Mouse (Mus musculus): ENCODE measurements around the gene Tmem56.

Gene Tmem56

DNA sequence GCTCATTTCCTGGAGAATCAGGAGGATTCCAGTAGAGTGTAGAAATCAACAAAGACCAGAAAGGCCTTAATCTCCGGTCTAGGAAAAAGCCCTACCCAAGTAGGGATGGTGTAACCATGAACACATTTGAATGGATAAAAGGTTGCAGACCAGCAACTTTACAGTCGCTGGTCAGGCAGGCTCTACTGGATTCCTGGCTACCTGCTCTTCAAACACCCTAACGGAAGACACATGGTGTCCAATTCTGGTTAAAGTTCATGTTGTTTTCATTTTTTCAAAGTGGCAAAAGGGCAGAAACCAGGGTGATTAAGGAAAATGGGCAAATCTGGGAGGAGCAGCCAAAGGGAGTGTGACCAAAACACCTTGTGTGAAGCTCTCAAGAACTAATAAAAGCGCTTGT is 5.9 kb downstream of the Tmem56 start:
- no peak for DNase-seq

GRCm38 (mm10) chr3:121274010-121274409 is 8.9 kb downstream of the Tmem56 start:
- DNase-seq: no peak

DNA sequence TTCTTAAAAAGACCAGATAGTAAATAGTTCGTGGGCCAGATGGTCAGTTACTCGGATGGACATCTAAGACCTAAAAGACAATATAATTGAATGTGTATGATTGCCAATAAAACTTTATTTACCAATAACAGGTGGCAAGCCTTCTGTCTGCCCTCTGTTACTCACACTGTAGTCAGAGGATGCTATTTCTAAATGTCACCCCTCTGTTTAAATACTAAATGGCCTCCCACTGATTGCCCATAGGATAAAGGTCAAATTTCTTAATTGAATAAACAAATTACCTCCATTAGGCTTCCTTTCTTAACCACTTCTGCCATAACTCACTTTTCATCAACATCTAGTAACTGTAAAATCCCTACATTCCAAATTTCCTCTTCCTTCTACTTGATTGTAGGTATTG is 10.3 kb downstream of the Tmem56 start:
- no peak for DNase-seq

DNA sequence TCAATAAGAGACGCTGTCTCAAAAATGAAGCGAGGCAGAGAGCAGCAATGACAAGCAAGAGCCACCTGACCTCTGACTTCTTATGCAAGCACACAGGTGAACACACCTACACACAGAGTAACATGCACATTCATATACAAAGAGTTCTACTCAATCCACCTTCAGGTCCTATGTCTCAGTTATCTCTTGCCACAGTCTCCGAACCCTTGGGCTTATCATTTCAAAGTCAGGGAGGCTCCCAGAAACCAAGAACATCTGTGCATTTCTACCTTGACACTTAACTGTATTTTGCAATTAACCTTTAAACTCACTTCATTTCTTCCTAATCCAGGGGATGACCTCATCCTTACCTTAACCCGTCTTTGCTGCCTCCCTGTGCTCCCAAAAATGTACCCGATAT is 15.6 kb downstream of the Tmem56 start:
- DNase-seq: no peak

GRCm38 (mm10) chr3:121264242-121264641 is 18.7 kb downstream of the Tmem56 start:
- no peak for DNase-seq

- peak; percentile 50 for DNase-seq
Observed at GRCm38 (mm10) chr3:121263205-121263548, 19.7 kb downstream of the Tmem56 start.

DNA sequence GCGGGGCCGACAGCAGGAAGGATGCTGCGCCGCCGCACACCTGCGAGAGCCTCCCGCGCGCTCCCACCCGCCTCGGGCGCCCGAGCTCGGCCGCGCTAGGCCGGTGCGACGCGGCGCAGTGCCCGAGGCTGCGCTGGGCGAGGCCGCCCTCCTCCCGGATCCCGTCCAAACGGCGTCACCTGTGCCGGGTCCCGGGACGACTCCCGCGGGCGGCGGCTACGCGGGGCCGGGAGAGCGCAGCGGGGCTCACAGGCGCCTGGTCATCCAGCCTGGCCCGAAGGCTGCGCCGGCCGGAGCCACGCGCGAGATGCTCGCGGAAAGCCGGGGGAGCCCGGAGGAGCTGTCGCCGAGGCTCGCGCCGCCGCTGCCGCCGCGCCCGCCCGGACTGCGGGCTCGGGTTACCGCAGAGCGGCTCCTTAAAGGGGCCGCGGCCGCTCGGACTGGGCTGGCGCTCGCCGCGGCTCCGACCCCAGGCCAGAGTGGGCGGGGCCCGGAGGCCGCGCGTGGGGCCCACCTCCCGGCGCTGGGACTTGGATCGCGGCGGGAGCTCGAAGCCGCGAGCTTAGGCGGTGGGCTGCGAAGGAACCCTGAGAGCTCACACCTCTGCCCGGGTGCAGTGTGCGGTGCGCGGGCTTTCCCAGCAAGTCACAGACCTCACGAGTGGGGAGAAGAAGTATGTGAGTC is 20.2 kb downstream of the Tmem56 start:
- peak; percentile 60 for DNase-seq

DNA sequence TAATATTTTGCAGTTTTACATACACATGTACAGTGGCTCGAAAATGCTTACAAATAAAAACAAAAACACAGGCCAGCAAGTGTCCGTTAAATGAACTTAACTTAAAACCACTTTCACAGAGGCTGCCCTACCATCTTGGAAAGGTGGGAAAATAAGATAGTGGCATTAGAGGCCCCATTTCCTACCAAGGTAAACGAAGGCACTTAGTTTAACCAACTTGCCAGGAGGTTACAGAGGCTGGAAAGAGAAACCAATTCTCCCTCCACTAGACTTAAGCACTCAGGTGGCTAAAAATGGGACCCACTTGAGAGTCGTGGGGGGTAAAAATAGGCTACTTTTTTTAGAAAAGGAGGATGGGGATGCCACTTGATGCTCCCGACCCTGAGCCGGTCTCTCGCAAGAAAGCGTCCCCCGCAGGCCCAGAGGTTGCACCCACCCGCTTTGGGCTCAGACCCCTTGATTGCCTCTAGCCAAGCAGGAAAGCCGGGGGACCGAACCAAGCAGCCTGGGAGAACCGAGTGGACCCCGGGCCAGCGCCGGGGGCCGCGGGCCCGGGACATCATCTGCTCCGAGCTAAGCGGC is 20.9 kb downstream of the Tmem56 start:
- no peak for DNase-seq

DNA sequence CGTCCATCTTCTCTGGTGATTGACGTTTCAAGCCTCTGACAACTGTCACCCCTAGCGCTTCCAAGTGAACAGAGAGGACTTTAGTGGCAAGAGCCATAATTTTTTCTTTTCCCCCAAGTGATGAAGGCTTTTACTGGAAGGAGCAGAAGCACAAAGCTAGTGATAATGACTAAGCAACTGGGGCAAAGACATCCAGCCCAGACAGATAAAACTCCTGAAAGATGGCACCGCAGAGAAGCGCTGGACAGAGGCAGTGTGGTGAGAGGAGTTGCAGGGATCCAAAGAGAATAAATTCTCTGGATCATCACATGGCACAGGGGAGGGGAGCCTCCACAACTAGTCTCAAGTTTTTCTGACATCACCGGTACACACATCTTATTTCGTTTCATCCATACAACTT is 21.6 kb downstream of the Tmem56 start:
- DNase-seq: no peak

GRCm38 (mm10) chr3:121260831-121261230 is 22.1 kb downstream of the Tmem56 start:
- DNase-seq: no peak

- no peak for DNase-seq
Observed at GRCm38 (mm10) chr3:121260041-121260440, 22.9 kb downstream of the Tmem56 start.

GRCm38 (mm10) chr3:121258521-121259478 is 24.1 kb downstream of the Tmem56 start:
- no peak for DNase-seq

GRCm38 (mm10) chr3:121257418-121257817 is 25.5 kb downstream of the Tmem56 start:
- DNase-seq: no peak

DNA sequence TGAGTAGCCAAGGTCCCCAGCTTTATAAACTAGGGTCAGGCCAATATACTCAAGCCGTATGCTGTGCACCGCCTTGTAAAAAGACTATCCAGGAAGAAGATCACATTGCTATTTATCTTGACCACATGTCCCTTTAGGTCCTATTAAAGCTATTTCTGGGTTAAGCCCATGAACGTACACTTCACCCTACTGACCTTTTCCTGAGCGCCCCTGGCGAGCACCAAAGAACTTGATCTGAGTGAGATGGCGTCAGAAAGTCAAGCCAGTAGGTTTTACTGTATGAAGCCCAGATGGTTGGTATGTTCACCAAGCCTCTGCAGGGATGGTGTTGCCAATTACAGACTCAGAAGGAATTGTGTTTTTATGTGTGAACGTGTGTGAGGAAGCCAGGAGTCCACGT is 26.8 kb downstream of the Tmem56 start:
- no peak for DNase-seq

- no peak for DNase-seq
Observed at GRCm38 (mm10) chr3:121255501-121255900, 27.4 kb downstream of the Tmem56 start.

DNA sequence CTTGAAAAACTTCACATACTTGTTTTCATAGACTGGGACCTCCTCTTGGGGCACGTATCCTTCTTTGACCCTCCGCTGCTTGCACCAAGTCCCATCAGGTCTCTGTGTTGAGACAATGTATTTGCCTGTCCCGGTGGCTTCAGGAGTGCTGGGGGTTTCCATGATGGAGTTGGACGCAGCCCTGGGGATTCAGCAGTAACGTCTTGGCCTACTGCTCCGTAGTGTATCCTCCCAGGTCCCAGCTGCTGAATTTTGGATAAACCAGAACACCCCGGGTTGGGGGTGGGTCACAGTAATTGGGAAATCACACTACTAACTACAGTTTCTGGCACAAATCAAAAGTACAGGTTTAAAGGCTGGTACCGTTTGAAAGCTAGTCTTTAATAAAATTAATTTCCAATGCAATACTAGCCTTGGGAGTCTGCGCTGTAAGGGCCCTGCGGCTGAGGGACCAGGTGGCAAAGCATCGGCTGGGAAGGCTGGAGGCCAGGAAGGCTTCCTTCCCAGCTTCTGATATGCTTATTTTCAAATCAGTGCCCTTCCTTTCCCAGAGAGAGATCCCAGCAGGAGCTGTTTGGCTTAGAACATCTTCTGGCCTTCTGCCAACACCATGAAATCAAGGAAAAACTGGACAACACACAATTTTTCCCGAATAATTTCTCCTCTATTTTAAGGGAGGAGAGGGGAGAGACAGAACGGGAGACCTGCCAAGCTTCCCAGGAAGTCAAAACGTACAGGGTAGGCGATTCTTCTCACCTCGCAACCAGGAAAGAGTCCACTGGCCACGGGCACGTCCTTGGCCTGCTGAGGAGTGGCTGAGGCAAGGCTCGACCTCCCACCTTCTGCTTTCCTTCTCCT is 32.1 kb downstream of the Tmem56 start:
- DNase-seq: no peak

DNA sequence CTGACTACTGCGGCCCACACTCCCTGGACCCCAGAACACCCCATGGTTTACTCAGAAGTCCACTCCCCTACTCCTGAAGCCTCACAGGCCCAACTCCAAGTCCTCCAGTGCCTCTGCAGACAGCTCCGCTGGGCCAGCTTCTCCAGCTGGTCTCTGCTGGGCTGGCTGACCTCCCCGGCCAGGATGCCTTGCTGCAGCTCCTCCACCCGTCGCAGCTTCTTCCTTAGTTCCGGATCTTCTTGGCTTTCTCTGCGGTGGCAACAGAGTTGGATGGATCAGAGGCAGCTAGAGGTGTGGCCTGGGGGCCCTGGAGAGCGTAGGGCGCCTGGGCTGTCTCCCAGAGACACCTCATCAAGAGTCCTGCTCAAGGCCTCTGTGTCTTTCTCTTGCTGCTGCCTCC is 32.9 kb downstream of the Tmem56 start:
- DNase-seq: no peak

- DNase-seq: peak; percentile 49
Observed at GRCm38 (mm10) chr3:121242941-121243340, 40.0 kb downstream of the Tmem56 start.

GRCm38 (mm10) chr3:121242111-121242936 is 40.6 kb downstream of the Tmem56 start:
- DNase-seq: no peak

DNA sequence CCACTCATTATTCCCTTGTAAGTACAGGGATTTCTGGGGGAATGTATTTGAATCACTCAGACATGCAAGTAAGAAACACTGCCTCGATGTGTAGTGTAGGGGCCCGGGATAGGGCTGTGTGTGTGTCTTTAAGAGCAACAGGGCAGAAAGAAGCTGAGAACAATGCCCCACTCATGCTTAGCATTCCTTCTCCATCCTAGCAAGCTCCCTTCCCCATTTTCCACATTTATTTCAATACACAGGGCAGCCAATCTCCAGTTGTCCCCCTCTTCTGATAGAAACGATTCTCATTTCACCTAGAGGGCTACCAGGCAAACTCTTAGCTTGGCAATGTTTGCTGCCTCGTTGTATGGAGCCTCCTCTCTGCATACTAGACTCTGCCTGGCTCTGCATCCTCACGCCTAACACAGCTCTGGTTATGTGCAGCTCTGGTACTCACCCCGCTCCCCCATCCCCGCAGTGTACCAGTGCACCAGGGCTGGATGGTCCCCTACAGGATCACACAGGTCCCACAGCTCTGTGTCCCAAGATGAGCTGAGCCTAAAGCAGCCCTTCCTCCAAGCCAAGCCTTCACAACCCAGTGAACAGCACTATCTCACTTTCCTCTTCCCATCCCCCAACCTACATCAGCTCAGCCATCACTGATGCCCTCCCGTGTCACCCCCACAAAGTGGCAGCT is 42.4 kb downstream of the Tmem56 start:
- peak; percentile 34 for DNase-seq

- no peak for DNase-seq
Observed at GRCm38 (mm10) chr3:121239096-121239495, 43.8 kb downstream of the Tmem56 start.
